Mouse (Mus musculus) ES-Bruce4 (cell line): ENCODE data around the gene Gm48551. TPM values are rescaled to one million over a fixed set of nuclear protein-coding genes. Genes with fewer than 3 reads are reported as not detected.

Source experiments
- H3K27ac ChIP-seq: 2 replicates; pipeline ENCODE4 v1.5.1; 2012; ENCODE audit warnings: low read length, inconsistent platforms; ENCODE audit not compliant: insufficient read depth
- H3K27me3 ChIP-seq: 2 replicates; pipeline ENCODE4 v1.6.1; 2012; ENCODE audit warnings: mild to moderate bottlenecking, low read length, inconsistent platforms; ENCODE audit not compliant: control insufficient read depth, poor library complexity, insufficient read depth, severe bottlenecking
- H3K36me3 ChIP-seq: 2 replicates; pipeline ENCODE4 v1.6.1; 2012; ENCODE audit warnings: inconsistent platforms, mild to moderate bottlenecking, low read length, moderate library complexity; ENCODE audit not compliant: control insufficient read depth, poor library complexity, insufficient read depth, severe bottlenecking
- H3K4me1 ChIP-seq: one replicate; pipeline ENCODE4 v1.8.1; 2011; ENCODE audit warnings: low read length; ENCODE audit not compliant: control insufficient read depth, insufficient read depth
- H3K4me3 ChIP-seq: 2 replicates; pipeline ENCODE4 v1.5.1; 2011; ENCODE audit warnings: low read depth, mild to moderate bottlenecking, low read length
- H3K9ac ChIP-seq: 2 replicates; pipeline ENCODE4 v1.6.1; 2012; ENCODE audit warnings: low read depth, mild to moderate bottlenecking, inconsistent platforms; ENCODE audit not compliant: poor library complexity, severe bottlenecking
- H3K9me3 ChIP-seq: replicated peaks from 2 replicates; pipeline ENCODE4 v1.6.1; 2012; ENCODE audit warnings: mild to moderate bottlenecking, low read length, inconsistent platforms; ENCODE audit not compliant: control insufficient read depth, poor library complexity, insufficient read depth, severe bottlenecking
- CTCF ChIP-seq: IDR thresholded peaks from one replicate; pipeline ENCODE4 v1.8.1; 2011; ENCODE audit warnings: low read depth, low read length
- EP300 ChIP-seq: IDR thresholded peaks from 2 replicates; pipeline ENCODE4 v1.6.1; 2011; ENCODE audit warnings: low read depth, low read length; ENCODE audit not compliant: insufficient read depth
- POLR2A ChIP-seq: IDR thresholded peaks from one replicate; pipeline ENCODE4 v1.8.1; 2011; ENCODE audit warnings: low read length; ENCODE audit not compliant: insufficient read depth
- polyA plus RNA-seq: library from polyadenylated mRNA; stranded (reverse); fragments of >200 nt; gene quantifications from 2 replicates; pipeline ENCODE4 v1.2.4, GENCODE M21; 2011; ENCODE audit warnings: low read depth; ENCODE audit not compliant: missing spikeins, insufficient read depth, insufficient read length

Gm48551 gene
- polyA plus RNA-seq, 1 experiment: 1.5 TPM

DNA sequence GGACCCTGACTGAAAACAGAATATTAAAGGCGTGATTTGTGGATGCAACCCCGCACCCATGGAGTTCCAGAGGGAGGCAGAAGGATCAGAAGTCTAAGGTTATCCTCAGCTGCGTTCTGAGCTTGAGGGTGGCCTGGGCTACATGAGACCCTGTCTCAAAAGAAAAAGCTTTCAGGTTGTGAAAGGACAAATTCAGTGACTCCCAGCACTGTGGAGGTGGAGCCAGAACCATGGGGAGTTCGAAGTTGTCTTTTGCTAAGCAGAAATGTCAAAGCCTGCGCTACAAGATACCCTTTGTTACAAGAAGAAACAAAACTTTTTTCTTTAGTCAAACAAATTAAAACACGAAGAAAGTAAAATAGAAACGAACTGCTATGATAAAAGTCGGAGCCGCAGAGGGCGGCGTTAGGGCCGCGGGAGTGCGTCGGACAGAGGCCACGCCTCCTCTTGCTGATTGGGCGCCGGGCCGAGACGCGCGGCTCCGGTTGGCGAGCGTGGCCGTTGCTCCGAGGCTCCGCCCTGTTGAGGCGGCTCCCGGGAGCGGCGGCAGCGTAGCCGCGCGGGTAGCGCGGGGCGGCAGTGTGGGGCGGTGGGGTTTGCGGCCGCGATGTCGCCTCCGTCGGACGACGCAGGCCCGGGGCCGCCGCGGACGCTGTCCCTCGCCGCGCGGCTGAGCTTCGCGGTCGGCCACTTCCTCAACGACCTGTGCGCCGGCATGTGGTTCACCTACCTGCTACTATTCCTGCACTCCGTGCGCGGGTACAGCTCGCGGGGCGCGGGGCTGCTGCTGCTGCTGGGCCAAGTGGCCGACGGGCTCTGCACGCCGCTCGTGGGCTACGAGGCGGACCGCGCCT is 27.0 kb upstream of the Gm48551 start, which contains the start of gene Mfsd12:
TSS of gene Mfsd12 (plus strand) at position 501 of the 854 bp plus-strand sequence.
- H3K27ac ChIP-seq: peak within 1 kb of the TSS; percentile 81
- H3K4me3 ChIP-seq: peak within 1 kb of the TSS; percentile 96
- no peaks in the 10 kb centered on the region for H3K9me3 ChIP-seq
- H3K9ac ChIP-seq: peak within 1 kb of the TSS; percentile 83
- peaks cover 7% of the 10 kb centered on the region for H3K4me1 ChIP-seq
- TF ChIP-seq EP300: no peak
- no peak for TF ChIP-seq CTCF
- TF ChIP-seq POLR2A: no peak
- no peaks in the 10 kb centered on the region for H3K36me3 ChIP-seq
- no peaks in the 10 kb centered on the region for H3K27me3 ChIP-seq

DNA sequence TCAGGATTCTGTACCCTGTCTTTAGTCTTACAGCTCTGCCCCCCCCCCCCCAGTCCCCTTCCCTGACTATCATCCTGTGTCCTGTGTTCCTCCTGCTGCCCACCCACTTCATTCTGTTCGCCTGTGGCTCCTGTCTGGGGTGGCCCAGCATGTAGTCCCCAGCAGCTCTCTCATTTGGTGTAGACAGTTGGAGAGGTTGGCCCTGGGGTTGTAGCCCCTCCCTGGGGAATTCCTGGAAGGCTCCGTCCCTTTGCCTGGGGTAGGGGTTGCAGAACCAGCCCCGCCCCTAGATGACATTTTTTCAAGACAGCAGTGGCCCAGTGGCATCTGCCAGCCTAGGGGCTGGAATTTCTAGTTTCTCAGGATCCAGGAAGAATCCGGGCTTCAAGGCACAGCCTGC is 26.1 kb upstream of the Gm48551 start:
- peak overlapping the region; percentile 96 for H3K4me3 ChIP-seq
- H3K27me3 ChIP-seq: no peaks in the 10 kb centered on the region
- TF ChIP-seq POLR2A (no peak), CTCF (no peak), EP300 (no peak)
- H3K9me3 ChIP-seq: no peaks in the 10 kb centered on the region
- H3K4me1 ChIP-seq: peaks cover 7% of the 10 kb centered on the region
- peak overlapping the region; percentile 83 for H3K9ac ChIP-seq
- no peaks in the 10 kb centered on the region for H3K36me3 ChIP-seq
- no peak overlapping the region for H3K27ac ChIP-seq

- Histone ChIP-seq H3K4me3 (no peak overlapping the region), H3K27ac (no peak overlapping the region), H3K27me3 (no peaks in the 10 kb centered on the region), H3K36me3 (no peaks in the 10 kb centered on the region), H3K9me3 (no peaks in the 10 kb centered on the region), H3K4me1 (peaks cover 7% of the 10 kb centered on the region), H3K9ac (no peak overlapping the region)
- TF ChIP-seq POLR2A: no peak
- TF ChIP-seq EP300: no peak
- TF ChIP-seq CTCF: no peak
These were observed 25.4 kb upstream of the Gm48551 start for GRCm38 (mm10) chr10:81358841-81359240.

DNA sequence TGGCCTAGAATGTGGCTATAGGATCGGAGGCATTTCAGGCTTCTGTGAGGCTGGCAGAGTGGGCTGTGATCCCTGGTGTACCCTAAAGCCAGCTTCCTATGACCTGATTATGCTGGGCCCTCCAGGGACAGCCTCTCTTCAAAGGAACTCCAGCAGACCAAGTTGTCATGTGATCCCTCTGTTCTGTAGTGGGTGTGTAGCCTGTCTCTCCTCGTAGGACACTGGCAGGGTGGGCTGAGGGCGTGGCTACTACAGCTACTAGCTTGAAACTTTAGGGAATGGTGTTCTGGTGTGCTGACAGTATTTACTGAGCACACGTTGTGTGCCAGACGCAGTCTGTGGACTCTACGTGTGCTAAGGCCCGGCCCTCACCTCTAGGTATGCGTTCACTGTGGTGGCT is 23.5 kb upstream of the Gm48551 start:
- Histone ChIP-seq H3K4me1 (peaks cover 13% of the 10 kb centered on the region), H3K27me3 (no peaks in the 10 kb centered on the region), H3K9me3 (no peaks in the 10 kb centered on the region), H3K36me3 (no peaks in the 10 kb centered on the region), H3K4me3 (no peak overlapping the region), H3K27ac (no peak overlapping the region), H3K9ac (no peak overlapping the region)
- TF ChIP-seq POLR2A: no peak
- TF ChIP-seq CTCF: no peak
- no peak for TF ChIP-seq EP300

- H3K4me1 ChIP-seq: peaks cover 13% of the 10 kb centered on the region
- no peak for TF ChIP-seq EP300
- TF ChIP-seq POLR2A: no peak
- no peak for TF ChIP-seq CTCF
- H3K36me3 ChIP-seq: peaks cover 4% of the 10 kb centered on the region; the same call in 1 of the 2 replicates
- H3K4me3 ChIP-seq: no peak overlapping the region
- no peaks in the 10 kb centered on the region for H3K27me3 ChIP-seq
- no peak overlapping the region for H3K27ac ChIP-seq
- no peaks in the 10 kb centered on the region for H3K9me3 ChIP-seq
- no peak overlapping the region for H3K9ac ChIP-seq
These were observed 21.8 kb upstream of the Gm48551 start for GRCm38 (mm10) chr10:81362336-81362949.
